Mouse (Mus musculus): ENCODE measurements around the gene Ap1s3.

DNA sequence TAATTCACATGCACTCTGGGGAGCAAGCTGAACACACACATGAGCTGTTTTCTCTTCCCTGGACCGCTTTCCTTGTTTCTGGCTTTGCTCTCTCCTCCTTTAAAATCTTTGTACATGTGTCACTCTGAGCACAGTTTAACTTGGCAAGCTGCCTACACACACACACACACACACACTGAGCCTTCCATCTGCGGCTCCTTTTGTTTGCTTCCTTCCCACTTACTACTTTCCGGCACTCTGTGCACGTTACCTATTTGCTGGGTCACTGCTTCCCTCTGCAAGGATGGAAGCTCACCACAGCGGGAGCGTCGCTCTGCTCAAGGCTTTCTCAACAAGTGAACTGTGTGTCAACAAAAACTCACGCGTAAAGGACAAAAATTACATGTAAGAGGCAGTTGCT, 25.6 kb upstream of the Ap1s3 start:
- no peak for TF ChIP-seq CTCF (IDR thresholded peaks at IDR 0.05; ENCODE audit: low read depth, low read length)
- no peak for TF ChIP-seq POLR2A (IDR thresholded peaks at IDR 0.05; ENCODE audit: extremely low read depth, insufficient read depth, low read length)
